Mouse (Mus musculus) limb, embryonic 12.5 days (tissue): ENCODE results near the gene Rpf1. TPM values are rescaled to one million over a fixed set of nuclear protein-coding genes. Genes with fewer than 3 reads are reported as not detected.

Experiments
- ATAC-seq: fragments of 200-750 bp; cut with Nextera tagmentation; 2 replicates; pipeline ENCODE4 v1.8.0; 2017; ENCODE audit warnings: low read depth, moderate TSS enrichment; ENCODE audit not compliant: insufficient number of reproducible peaks, insufficient read depth, low FRiP score, low TSS enrichment
- H3K27ac ChIP-seq: fragments of 300-500 bp; sonication (generic); 2 replicates; pipeline ENCODE4 v1.5.1; 2016; ENCODE audit warnings: mild to moderate bottlenecking, moderate library complexity
- H3K27me3 ChIP-seq: fragments of 300-500 bp; sonication (generic); 2 replicates; pipeline ENCODE4 v1.6.1; 2016; ENCODE audit warnings: mild to moderate bottlenecking, moderate library complexity
- H3K36me3 ChIP-seq: fragments of 300-500 bp; sonication (generic); 2 replicates; pipeline ENCODE4 v1.6.1; 2016; ENCODE audit warnings: mild to moderate bottlenecking, moderate library complexity
- H3K4me1 ChIP-seq: fragments of 300-500 bp; sonication (generic); replicated peaks from 2 replicates; pipeline ENCODE4 v1.6.1; 2016
- H3K4me2 ChIP-seq: fragments of 300-500 bp; sonication (generic); 2 replicates; pipeline ENCODE4 v1.6.1; 2016; ENCODE audit warnings: mild to moderate bottlenecking, moderate library complexity
- H3K4me3 ChIP-seq: fragments of 300-500 bp; sonication (generic); replicated peaks from 2 replicates; pipeline ENCODE4 v1.5.1; 2016; ENCODE audit warnings: mild to moderate bottlenecking
- H3K9ac ChIP-seq: fragments of 300-500 bp; sonication (generic); replicated peaks from 2 replicates; pipeline ENCODE4 v1.6.1; 2016; ENCODE audit warnings: mild to moderate bottlenecking, moderate library complexity
- H3K9me3 ChIP-seq: fragments of 300-500 bp; sonication (generic); 2 replicates; pipeline ENCODE4 v1.6.1; 2016; ENCODE audit warnings: mild to moderate bottlenecking, moderate library complexity
- WGBS: fragments of 180-500 bp; shearing (Covaris S2); methylation state at CpG from one replicate; pipeline ENCODE4 v1.1.7; 2016; 5-methylcytosine and 5-hydroxymethylcytosine counted together
- polyA plus RNA-seq: library from polyadenylated mRNA; unstranded; fragments of >200 nt; fragmentation: Nextera tagmentation; extraction: Ambion mirVana; gene quantifications from 2 replicates; pipeline ENCODE4 v1.2.1, GENCODE M21; 2016

Rpf1 gene
- polyA plus RNA-seq, 1 experiment from 2014 or later, result 66.1 TPM

- no peak for ATAC-seq
- Histone ChIP-seq H3K36me3 (no peaks in the 10 kb centered on the region), H3K27me3 (no peaks in the 10 kb centered on the region), H3K9me3 (no peaks in the 10 kb centered on the region), H3K4me3 (no peak overlapping the region), H3K27ac (no peak overlapping the region), H3K4me1 (no peaks in the 10 kb centered on the region), H3K9ac (no peak overlapping the region), H3K4me2 (no peak overlapping the region)
- 75% methylated on average over 1 of the region's 1 CpGs for WGBS
These were observed 35.3 kb upstream of the Rpf1 start for GRCm38 (mm10) chr3:146556567-146556966.

GRCm38 (mm10) chr3:146554816-146555215, 33.6 kb upstream of the Rpf1 start:
- H3K9ac ChIP-seq, result no peak overlapping the region
- H3K27ac ChIP-seq, result no peak overlapping the region
- H3K4me2 ChIP-seq, result no peak overlapping the region
- H3K36me3 ChIP-seq, result no peaks in the 10 kb centered on the region
- no peak for ATAC-seq
- H3K4me3 ChIP-seq, result no peak overlapping the region
- no peaks in the 10 kb centered on the region for H3K27me3 ChIP-seq
- 78% methylated on average over 7 of the region's 7 CpGs for WGBS
- H3K4me1 ChIP-seq, result no peaks in the 10 kb centered on the region
- H3K9me3 ChIP-seq, result no peaks in the 10 kb centered on the region

- Histone ChIP-seq H3K27ac (no peak overlapping the region), H3K4me2 (no peak overlapping the region), H3K4me3 (no peak overlapping the region), H3K9me3 (no peaks in the 10 kb centered on the region), H3K9ac (no peak overlapping the region), H3K27me3 (no peaks in the 10 kb centered on the region), H3K4me1 (no peaks in the 10 kb centered on the region), H3K36me3 (no peaks in the 10 kb centered on the region)
- WGBS, result 21% methylated on average over 1 of the region's 1 CpGs
- no peak for ATAC-seq
These were observed 22.4 kb upstream of the Rpf1 start for GRCm38 (mm10) chr3:146543632-146544031.

GRCm38 (mm10) chr3:146540521-146541273, 19.5 kb upstream of the Rpf1 start:
- Histone ChIP-seq H3K27me3 (no peaks in the 10 kb centered on the region), H3K9ac (no peak overlapping the region), H3K36me3 (no peaks in the 10 kb centered on the region), H3K4me1 (no peaks in the 10 kb centered on the region), H3K4me2 (no peak overlapping the region), H3K9me3 (no peaks in the 10 kb centered on the region), H3K4me3 (no peak overlapping the region), H3K27ac (no peak overlapping the region)
- ATAC-seq, result no peak
- 83% methylated on average over 4 of the region's 4 CpGs for WGBS

- Histone ChIP-seq H3K27me3 (no peaks in the 10 kb centered on the region), H3K9me3 (no peaks in the 10 kb centered on the region), H3K36me3 (no peaks in the 10 kb centered on the region), H3K27ac (no peak overlapping the region), H3K4me2 (no peak overlapping the region), H3K4me1 (no peaks in the 10 kb centered on the region), H3K9ac (no peak overlapping the region), H3K4me3 (no peak overlapping the region)
- no peak for ATAC-seq
- 69% methylated on average over 6 of the region's 6 CpGs for WGBS
These were observed 13.8 kb upstream of the Rpf1 start for GRCm38 (mm10) chr3:146534986-146535385.

GRCm38 (mm10) chr3:146528335-146528734, 7.1 kb upstream of the Rpf1 start:
- Histone ChIP-seq H3K27ac (no peak overlapping the region), H3K4me3 (no peak overlapping the region), H3K9me3 (no peaks in the 10 kb centered on the region), H3K27me3 (no peaks in the 10 kb centered on the region), H3K4me2 (no peak overlapping the region), H3K4me1 (no peaks in the 10 kb centered on the region), H3K36me3 (no peaks in the 10 kb centered on the region), H3K9ac (no peak overlapping the region)
- WGBS, result 51% methylated on average over 2 of the region's 2 CpGs
- ATAC-seq, result no peak

- WGBS, result 17% methylated on average over 8 of the region's 8 CpGs
These were observed 407 bp upstream of the Rpf1 start for GRCm38 (mm10) chr3:146521652-146522020.

GRCm38 (mm10) chr3:146520226-146520797, 917 bp downstream of the Rpf1 start:
- H3K4me3 ChIP-seq, result peak overlapping the region; percentile 76
- H3K4me1 ChIP-seq, result 0 out of 2 replicates have a peak, but pooled peaks cover 6% of the 10 kb centered on the region
- 53% methylated on average over 5 of the region's 5 CpGs for WGBS
- H3K27me3 ChIP-seq, result no peaks in the 10 kb centered on the region
- peaks cover 30% of the 10 kb centered on the region for H3K36me3 ChIP-seq
- peak overlapping the region; percentile 97 for H3K27ac ChIP-seq
- H3K4me2 ChIP-seq, result peak overlapping the region; percentile 63
- peak overlapping the region; percentile 79 for H3K9ac ChIP-seq
- H3K9me3 ChIP-seq, result no peaks in the 10 kb centered on the region
- no peak for ATAC-seq

More at GRCm38 (mm10) chr3:146521652-146522020, 407 bp upstream of the Rpf1 start:
- H3K36me3 ChIP-seq, result peaks cover 23% of the 10 kb centered on the region
- H3K4me3 ChIP-seq, result peak overlapping the region; percentile 76
- peak overlapping the region; percentile 97 for H3K27ac ChIP-seq
- H3K27me3 ChIP-seq, result no peaks in the 10 kb centered on the region
- H3K9me3 ChIP-seq, result no peaks in the 10 kb centered on the region
- 0 out of 2 replicates have a peak, but pooled peaks cover 6% of the 10 kb centered on the region for H3K4me1 ChIP-seq
- peak overlapping the region; percentile 79 for H3K9ac ChIP-seq
- H3K4me2 ChIP-seq, result peak overlapping the region; percentile 63
- no peak for ATAC-seq

GRCm38 (mm10) chr3:146506711-146507110, 14.5 kb downstream of the Rpf1 start:
- Histone ChIP-seq H3K36me3 (peaks cover 74% of the 10 kb centered on the region), H3K9ac (no peak overlapping the region), H3K4me1 (peaks cover 11% of the 10 kb centered on the region), H3K27ac (no peak overlapping the region), H3K9me3 (no peaks in the 10 kb centered on the region), H3K4me3 (no peak overlapping the region), H3K4me2 (no peak overlapping the region), H3K27me3 (no peaks in the 10 kb centered on the region)
- 93% methylated on average over 7 of the region's 7 CpGs for WGBS
- no peak for ATAC-seq

- Histone ChIP-seq H3K9me3 (no peaks in the 10 kb centered on the region), H3K4me3 (peak overlapping the region; percentile 83), H3K27me3 (no peaks in the 10 kb centered on the region), H3K9ac (peak overlapping the region; percentile 38), H3K27ac (no peak overlapping the region), H3K4me1 (peaks cover 21% of the 10 kb centered on the region), H3K4me2 (peak overlapping the region; percentile 89), H3K36me3 (peaks cover 33% of the 10 kb centered on the region)
- 55% methylated on average over 5 of the region's 5 CpGs for WGBS
- no peak for ATAC-seq
These were observed 19.6 kb downstream of the Rpf1 start for GRCm38 (mm10) chr3:146501601-146502123.

- Histone ChIP-seq H3K27ac (no peak overlapping the region; the same call in 1 of the 2 replicates), H3K27me3 (no peaks in the 10 kb centered on the region), H3K4me3 (peak overlapping the region; percentile 83), H3K9me3 (no peaks in the 10 kb centered on the region), H3K36me3 (peaks cover 26% of the 10 kb centered on the region), H3K9ac (peak overlapping the region; percentile 92), H3K4me2 (peak overlapping the region; percentile 89), H3K4me1 (peaks cover 21% of the 10 kb centered on the region)
- 10% methylated on average over 5 of the region's 5 CpGs for WGBS
- ATAC-seq, result no peak
These were observed 20.4 kb downstream of the Rpf1 start for GRCm38 (mm10) chr3:146500810-146501201.
